Mouse (Mus musculus) hindbrain, embryonic 15.5 days (tissue): ENCODE measurements around the gene Cldnd1. TPM values are rescaled to one million over a fixed set of nuclear protein-coding genes. Genes with fewer than 3 reads are reported as not detected.

Experiments
- ATAC-seq: fragments of 200-750 bp; cut with Nextera tagmentation; 2 replicates; pipeline ENCODE4 v1.8.0; 2017; ENCODE audit warnings: low read depth, moderate number of reproducible peaks, moderate TSS enrichment; ENCODE audit not compliant: low FRiP score
- H3K27ac ChIP-seq: fragments of 300-500 bp; sonication (generic); replicated peaks from 2 replicates; pipeline ENCODE4 v1.5.1; 2015; ENCODE audit warnings: mild to moderate bottlenecking, inconsistent platforms
- H3K27me3 ChIP-seq: fragments of 300-500 bp; sonication (generic); 2 replicates; pipeline ENCODE4 v1.6.1; 2015; ENCODE audit warnings: control low read depth, inconsistent platforms
- H3K36me3 ChIP-seq: fragments of 300-500 bp; sonication (generic); 2 replicates; pipeline ENCODE4 v1.6.1; 2015; ENCODE audit warnings: control low read depth, inconsistent platforms
- H3K4me1 ChIP-seq: fragments of 300-500 bp; sonication (generic); replicated peaks from 2 replicates; pipeline ENCODE4 v1.6.1; 2015; ENCODE audit warnings: control low read depth, inconsistent platforms
- H3K4me2 ChIP-seq: fragments of 300-500 bp; sonication (generic); 2 replicates; pipeline ENCODE4 v1.6.1; 2015; ENCODE audit warnings: moderate library complexity, mild to moderate bottlenecking, inconsistent platforms
- H3K4me3 ChIP-seq: fragments of 300-500 bp; sonication (generic); 2 replicates; pipeline ENCODE4 v1.5.1; 2015; ENCODE audit warnings: mild to moderate bottlenecking, inconsistent platforms
- H3K9ac ChIP-seq: fragments of 300-500 bp; sonication (generic); 2 replicates; pipeline ENCODE4 v1.6.1; 2015; ENCODE audit warnings: inconsistent platforms
- H3K9me3 ChIP-seq: fragments of 300-500 bp; sonication (generic); 2 replicates; pipeline ENCODE4 v1.6.1; 2016; ENCODE audit warnings: control low read depth, inconsistent platforms
- WGBS: fragments of 180-500 bp; shearing (Covaris S2); methylation state at CpG from one replicate; pipeline ENCODE4 v1.1.7; 2015; 5-methylcytosine and 5-hydroxymethylcytosine counted together
- polyA plus RNA-seq: library from polyadenylated mRNA; unstranded; fragments of >200 nt; fragmentation: Nextera tagmentation; extraction: Ambion mirVana; gene quantifications from 2 replicates; pipeline ENCODE4 v1.2.1, GENCODE M21; 2015

Cldnd1 gene
- 132 and 148 TPM in 2 replicates for polyA plus RNA-seq

- Histone ChIP-seq H3K4me1 (peaks cover 12% of the 10 kb centered on the region), H3K36me3 (peaks cover 21% of the 10 kb centered on the region), H3K4me2 (peak within 1 kb of the TSS; percentile 60), H3K27me3 (no peaks in the 10 kb centered on the region), H3K9ac (peak within 1 kb of the TSS; percentile 79), H3K4me3 (peak within 1 kb of the TSS; percentile 83), H3K9me3 (no peaks in the 10 kb centered on the region), H3K27ac (peak within 1 kb of the TSS; percentile 86)
- peak; percentile 100 for ATAC-seq
- 3% methylated on average over 26 of the region's 35 CpGs for WGBS
Observed at GRCm38 (mm10) chr16:58727477-58728131, at the start of gene Cldnd1. Gene Cldnd1, plus strand, starts transcription at chr16:58727910.

DNA sequence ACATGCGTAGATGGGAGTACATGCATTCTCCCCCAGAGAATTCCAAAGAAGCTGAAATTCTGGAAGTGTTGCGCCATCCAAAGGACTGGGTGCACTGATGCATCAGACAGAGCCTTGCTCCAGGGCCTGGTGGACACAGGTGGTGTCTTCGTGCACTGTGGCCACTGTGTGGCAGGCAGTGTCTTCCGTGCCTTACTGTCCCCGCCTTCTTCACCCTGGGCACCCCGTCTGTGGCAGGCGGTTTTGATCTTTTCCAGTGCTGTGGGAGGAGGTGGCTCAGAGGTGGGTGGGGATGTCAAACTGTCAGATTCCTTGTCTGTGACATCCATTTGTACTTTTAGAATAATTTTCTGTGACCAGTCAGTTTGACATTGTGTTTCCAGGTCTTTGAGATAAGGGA lies 49.0 kb upstream of the Cldnd1 start:
- H3K4me3 ChIP-seq = no peak overlapping the region
- no peaks in the 10 kb centered on the region for H3K9me3 ChIP-seq
- H3K27me3 ChIP-seq = no peaks in the 10 kb centered on the region
- H3K9ac ChIP-seq = no peak overlapping the region
- H3K27ac ChIP-seq = no peak overlapping the region
- ATAC-seq = no peak
- no peaks in the 10 kb centered on the region for H3K4me1 ChIP-seq
- no peak overlapping the region for H3K4me2 ChIP-seq
- peaks cover 35% of the 10 kb centered on the region for H3K36me3 ChIP-seq
- WGBS = 78% methylated on average over 7 of the region's 7 CpGs

GRCm38 (mm10) chr16:58682046-58682445 lies 45.7 kb upstream of the Cldnd1 start:
- Histone ChIP-seq H3K27me3 (no peaks in the 10 kb centered on the region), H3K4me1 (no peaks in the 10 kb centered on the region), H3K9me3 (no peaks in the 10 kb centered on the region), H3K4me3 (no peak overlapping the region), H3K9ac (no peak overlapping the region), H3K4me2 (no peak overlapping the region), H3K27ac (no peak overlapping the region), H3K36me3 (peaks cover 10% of the 10 kb centered on the region; the same call in 1 of the 2 replicates)
- ATAC-seq = no peak
- WGBS = 88% methylated on average over 6 of the region's 6 CpGs

GRCm38 (mm10) chr16:58682870-58683269 lies 44.8 kb upstream of the Cldnd1 start:
- no peak for ATAC-seq
- Histone ChIP-seq H3K27me3 (no peaks in the 10 kb centered on the region), H3K36me3 (peaks cover 8% of the 10 kb centered on the region; the same call in 1 of the 2 replicates), H3K4me2 (no peak overlapping the region), H3K4me3 (no peak overlapping the region), H3K9ac (no peak overlapping the region), H3K9me3 (no peaks in the 10 kb centered on the region), H3K27ac (no peak overlapping the region), H3K4me1 (no peaks in the 10 kb centered on the region)
- 87% methylated on average over 7 of the region's 7 CpGs for WGBS

- no peak overlapping the region for H3K27ac ChIP-seq
- no peak overlapping the region for H3K4me2 ChIP-seq
- H3K36me3 ChIP-seq = peaks cover 5% of the 10 kb centered on the region; the same call in 1 of the 2 replicates
- H3K9ac ChIP-seq = no peak overlapping the region
- WGBS = 92% methylated on average over 4 of the region's 4 CpGs
- no peaks in the 10 kb centered on the region for H3K9me3 ChIP-seq
- no peak for ATAC-seq
- H3K4me3 ChIP-seq = no peak overlapping the region
- H3K4me1 ChIP-seq = no peaks in the 10 kb centered on the region
- H3K27me3 ChIP-seq = no peaks in the 10 kb centered on the region
Observed at GRCm38 (mm10) chr16:58683911-58684310, 43.8 kb upstream of the Cldnd1 start.

DNA sequence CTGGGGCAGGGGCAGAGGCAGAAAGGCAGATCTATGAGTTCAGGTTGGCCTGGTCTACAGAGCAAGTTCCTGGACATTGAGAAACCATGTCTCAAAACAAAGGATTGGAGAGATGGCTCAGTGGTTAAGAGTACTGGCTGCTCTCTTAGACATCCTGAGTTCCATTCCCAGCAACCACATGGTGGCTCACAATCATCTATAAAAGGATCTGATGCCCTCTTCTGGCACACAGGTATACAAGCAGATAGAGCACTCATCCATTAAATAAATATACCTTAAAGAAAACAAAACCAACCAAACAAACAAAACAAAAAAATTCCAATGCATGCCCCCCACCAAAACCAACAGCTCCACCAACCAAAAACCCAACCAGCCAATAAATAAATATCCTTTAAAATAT lies 43.2 kb upstream of the Cldnd1 start:
- Histone ChIP-seq H3K9ac (no peak overlapping the region), H3K27me3 (no peaks in the 10 kb centered on the region), H3K27ac (no peak overlapping the region), H3K4me3 (no peak overlapping the region), H3K9me3 (no peaks in the 10 kb centered on the region), H3K4me2 (no peak overlapping the region), H3K4me1 (no peaks in the 10 kb centered on the region), H3K36me3 (peaks cover 5% of the 10 kb centered on the region; the same call in 1 of the 2 replicates)
- ATAC-seq = no peak

DNA sequence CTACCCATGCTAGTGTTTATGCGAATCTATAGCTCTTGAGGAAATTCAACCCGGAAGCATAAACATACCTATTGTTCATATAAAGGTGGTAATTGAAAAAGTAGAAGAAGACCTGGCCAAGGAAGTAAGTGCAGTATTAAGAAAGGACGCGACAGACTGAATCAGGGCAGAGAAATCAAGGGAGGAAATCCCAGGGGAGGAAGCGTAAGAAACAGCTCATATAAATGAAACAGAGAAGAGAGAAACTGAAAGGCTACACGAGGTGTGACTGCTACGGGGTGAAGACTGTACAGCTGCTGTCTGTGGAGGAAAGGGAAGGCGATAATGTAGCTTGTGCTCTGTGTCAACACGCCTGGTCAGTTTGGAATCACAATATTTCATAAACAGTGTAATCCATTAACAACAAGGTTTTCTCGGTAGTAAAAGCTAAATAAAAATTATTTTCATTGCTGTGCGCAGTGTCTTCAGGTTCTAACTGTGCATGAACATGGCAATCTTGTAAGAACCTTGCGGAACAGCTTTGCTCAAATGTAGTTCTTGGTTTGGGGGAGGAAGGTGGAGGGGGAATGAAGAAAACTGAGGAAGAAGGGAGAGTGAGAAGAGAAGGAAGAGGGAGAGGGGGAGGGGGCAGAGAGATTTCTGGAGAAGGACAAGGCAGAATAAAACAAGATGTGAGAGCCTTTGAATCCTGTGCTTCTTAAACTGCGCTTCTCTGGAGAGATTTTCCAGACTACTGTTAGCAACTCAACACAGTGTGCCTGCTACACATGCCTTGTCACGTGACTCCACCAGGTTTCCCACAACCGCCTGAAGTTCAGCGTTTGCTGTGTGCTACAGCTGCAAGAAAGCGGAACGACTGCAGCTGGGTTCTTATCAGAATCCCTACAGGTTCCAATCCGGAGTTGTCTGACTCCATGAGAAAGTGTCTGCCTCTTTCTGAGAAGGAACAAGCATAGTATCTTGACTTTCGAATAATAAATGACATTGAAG lies 41.9 kb upstream of the Cldnd1 start:
- no peaks in the 10 kb centered on the region for H3K9me3 ChIP-seq
- no peaks in the 10 kb centered on the region for H3K27me3 ChIP-seq
- no peaks in the 10 kb centered on the region for H3K4me1 ChIP-seq
- peaks cover under 1% of the 10 kb centered on the region; the same call in 1 of the 2 replicates for H3K36me3 ChIP-seq
- H3K4me2 ChIP-seq = no peak overlapping the region
- no peak for ATAC-seq
- H3K9ac ChIP-seq = no peak overlapping the region
- H3K27ac ChIP-seq = no peak overlapping the region
- H3K4me3 ChIP-seq = no peak overlapping the region
- WGBS = 85% methylated on average over 20 of the region's 20 CpGs

DNA sequence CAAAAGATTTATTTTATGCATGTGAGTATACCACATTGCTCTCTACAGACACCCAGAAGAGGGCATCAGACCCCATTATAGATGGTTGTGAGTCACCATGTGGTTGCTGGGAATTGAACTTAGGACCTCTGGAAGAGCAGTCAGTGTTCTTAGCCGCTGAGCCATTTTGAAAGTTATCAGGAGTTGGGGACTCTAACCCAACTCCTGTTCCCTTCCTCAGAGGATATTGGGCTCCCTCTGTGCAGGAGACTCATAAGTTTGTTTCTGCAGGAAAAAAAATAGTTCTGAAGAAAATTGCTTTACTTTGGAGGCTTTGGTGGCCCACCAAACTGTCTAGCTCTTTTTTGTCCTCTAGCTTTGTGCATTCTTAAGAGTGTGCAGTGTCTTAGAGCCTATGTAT lies 39.2 kb upstream of the Cldnd1 start:
- Histone ChIP-seq H3K4me2 (no peak overlapping the region), H3K4me3 (no peak overlapping the region), H3K27ac (no peak overlapping the region), H3K9me3 (no peaks in the 10 kb centered on the region), H3K4me1 (no peaks in the 10 kb centered on the region), H3K27me3 (no peaks in the 10 kb centered on the region), H3K9ac (no peak overlapping the region), H3K36me3 (no peaks in the 10 kb centered on the region)
- ATAC-seq = no peak
- 97% methylated on average over 1 of the region's 1 CpGs for WGBS

DNA sequence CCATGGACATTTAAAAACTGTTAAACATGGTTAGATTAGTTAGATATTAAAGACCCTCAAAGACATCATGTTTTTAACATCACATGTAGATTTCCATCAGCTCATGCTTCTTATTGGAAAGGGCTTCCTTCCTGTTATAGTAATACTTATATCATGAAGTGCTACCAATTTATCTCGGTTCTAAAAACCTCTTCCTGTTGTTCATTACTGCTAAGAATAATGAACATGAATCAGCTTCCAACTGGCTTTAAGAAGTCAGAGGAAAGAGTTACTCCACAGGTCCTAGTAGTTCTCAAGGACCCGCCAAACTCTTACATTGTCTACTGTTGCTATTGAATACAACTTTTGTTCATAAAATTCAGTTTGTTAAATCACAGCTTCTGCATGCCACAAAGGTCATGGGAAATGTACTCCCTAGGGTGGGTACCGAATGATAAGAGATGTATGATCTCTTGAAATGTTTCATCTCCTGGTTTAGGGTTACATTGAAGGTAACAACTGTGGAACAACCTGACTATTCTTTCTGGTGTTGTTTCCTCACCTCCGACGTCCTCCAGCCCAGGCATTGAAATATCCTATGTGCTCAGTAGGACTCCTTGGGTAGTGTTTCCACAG lies 38.0 kb upstream of the Cldnd1 start:
- H3K4me1 ChIP-seq = no peaks in the 10 kb centered on the region
- H3K9ac ChIP-seq = no peak overlapping the region
- no peaks in the 10 kb centered on the region for H3K9me3 ChIP-seq
- H3K4me3 ChIP-seq = no peak overlapping the region
- no peak overlapping the region for H3K27ac ChIP-seq
- WGBS = 87% methylated on average over 5 of the region's 5 CpGs
- H3K4me2 ChIP-seq = no peak overlapping the region
- no peaks in the 10 kb centered on the region for H3K36me3 ChIP-seq
- ATAC-seq = no peak
- no peaks in the 10 kb centered on the region for H3K27me3 ChIP-seq

GRCm38 (mm10) chr16:58690322-58690732 lies 37.4 kb upstream of the Cldnd1 start:
- no peaks in the 10 kb centered on the region for H3K27me3 ChIP-seq
- 85% methylated on average over 5 of the region's 5 CpGs for WGBS

GRCm38 (mm10) chr16:58694091-58694490 lies 33.6 kb upstream of the Cldnd1 start:
- H3K4me3 ChIP-seq = no peak overlapping the region
- H3K4me2 ChIP-seq = no peak overlapping the region
- H3K27me3 ChIP-seq = no peaks in the 10 kb centered on the region
- no peak overlapping the region for H3K27ac ChIP-seq
- no peaks in the 10 kb centered on the region for H3K4me1 ChIP-seq
- no peaks in the 10 kb centered on the region for H3K36me3 ChIP-seq
- H3K9me3 ChIP-seq = no peaks in the 10 kb centered on the region
- ATAC-seq = no peak
- 96% methylated on average over 5 of the region's 5 CpGs for WGBS
- H3K9ac ChIP-seq = no peak overlapping the region

More at GRCm38 (mm10) chr16:58690322-58690732, 37.4 kb upstream of the Cldnd1 start:
- no peak for ATAC-seq
- Histone ChIP-seq H3K27ac (no peak overlapping the region), H3K4me2 (no peak overlapping the region), H3K36me3 (no peaks in the 10 kb centered on the region), H3K9ac (no peak overlapping the region), H3K4me3 (no peak overlapping the region), H3K9me3 (no peaks in the 10 kb centered on the region), H3K4me1 (no peaks in the 10 kb centered on the region)

DNA sequence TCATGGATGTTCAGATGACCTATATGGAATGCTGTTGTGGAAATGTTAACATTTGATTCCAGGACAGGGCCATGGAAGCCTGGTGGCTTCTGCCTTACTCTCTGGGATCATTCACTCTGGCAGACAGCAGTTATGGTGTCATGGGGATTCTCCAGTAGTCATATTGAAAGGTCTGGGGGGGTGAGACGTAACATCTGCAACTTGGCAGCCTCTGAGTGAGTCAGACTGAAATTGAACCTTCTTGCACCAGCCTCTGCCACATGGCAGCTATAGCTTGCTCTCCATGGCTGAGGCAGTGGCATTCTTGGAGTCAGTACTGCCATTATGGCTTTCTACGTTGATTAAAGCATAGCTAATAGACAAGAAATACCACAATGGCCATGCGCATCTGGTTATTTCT lies 30.9 kb upstream of the Cldnd1 start:
- no peaks in the 10 kb centered on the region for H3K4me1 ChIP-seq
- no peak for ATAC-seq
- no peaks in the 10 kb centered on the region for H3K27me3 ChIP-seq
- no peak overlapping the region for H3K9ac ChIP-seq
- 80% methylated on average over 3 of the region's 3 CpGs for WGBS
- no peak overlapping the region for H3K4me3 ChIP-seq
- no peaks in the 10 kb centered on the region for H3K9me3 ChIP-seq
- no peaks in the 10 kb centered on the region for H3K36me3 ChIP-seq
- no peak overlapping the region for H3K4me2 ChIP-seq
- H3K27ac ChIP-seq = no peak overlapping the region
